Mouse (Mus musculus): ENCODE measurements around the gene Gm20695. TPM values are rescaled to one million over a fixed set of nuclear protein-coding genes. Genes with fewer than 3 reads are reported as not detected.

Gene Gm20695
- polyA plus RNA-seq, 1 experiment from 2014 or later = 1.6 TPM

DNA sequence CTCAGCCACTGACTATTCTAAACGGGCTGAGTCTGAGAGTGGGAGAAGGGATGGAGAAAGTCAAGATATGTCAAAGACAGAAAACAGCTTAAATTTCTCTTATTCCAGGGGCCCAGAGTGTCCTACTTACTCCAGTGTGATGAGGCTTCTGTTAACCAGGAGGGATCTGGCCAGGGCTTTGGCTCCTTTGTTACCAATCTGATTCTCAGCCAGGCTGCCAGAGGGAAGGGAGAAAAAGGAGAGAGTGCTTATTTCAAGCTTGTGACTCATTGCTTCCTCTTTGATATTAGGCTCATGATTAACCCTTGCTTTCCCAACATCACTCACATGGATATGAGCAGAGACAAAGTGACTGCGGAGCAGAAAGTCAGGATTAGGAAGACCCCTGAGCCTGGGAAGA, 74.8 kb downstream of the Gm20695 start:
- Histone ChIP-seq H3K9ac (no peak overlapping the region), H3K27me3 (no peaks in the 10 kb centered on the region), H3K9me3 (no peaks in the 10 kb centered on the region), H3K4me1 (replicated peaks) (no peaks in the 10 kb centered on the region), H3K4me2 (no peak overlapping the region), H3K4me3 (no peak overlapping the region), H3K27ac (replicated peaks) (no peak overlapping the region), H3K36me3 (no peaks in the 10 kb centered on the region)
- no peak for ATAC-seq (ENCODE audit: low FRiP score, low read depth)
- WGBS = 79% methylated on average over 2 of the region's 2 CpGs

DNA sequence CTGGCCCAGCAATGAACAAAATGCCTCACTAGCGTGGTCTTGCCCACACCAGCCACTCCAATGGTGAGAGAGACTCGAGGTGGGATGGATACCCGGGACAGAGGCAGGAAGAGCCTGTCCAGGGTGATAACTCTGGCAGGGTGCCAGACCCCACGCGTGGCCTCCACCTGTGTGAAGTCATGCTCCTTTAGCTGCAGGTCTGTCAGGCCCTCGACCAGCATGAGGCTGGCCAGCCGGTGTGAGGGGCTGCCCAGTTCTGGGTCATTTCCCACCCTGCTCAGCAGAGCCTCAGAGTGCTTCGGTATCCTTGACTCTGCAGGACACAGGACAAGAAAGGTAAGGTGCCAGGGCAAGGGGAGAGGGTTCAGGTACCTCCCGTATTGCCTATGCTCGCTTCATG, 80.5 kb downstream of the Gm20695 start:
- H3K9me3 ChIP-seq = no peaks in the 10 kb centered on the region
- no peaks in the 10 kb centered on the region for H3K36me3 ChIP-seq
- ATAC-seq (ENCODE audit: low FRiP score, low read depth) = no peak
- no peak overlapping the region for H3K9ac ChIP-seq
- no peak overlapping the region for H3K27ac ChIP-seq (replicated peaks)
- no peak overlapping the region for H3K4me3 ChIP-seq
- H3K4me2 ChIP-seq = no peak overlapping the region
- H3K4me1 ChIP-seq (replicated peaks) = no peaks in the 10 kb centered on the region
- no peaks in the 10 kb centered on the region for H3K27me3 ChIP-seq
- WGBS = 84% methylated on average over 10 of the region's 10 CpGs

DNA sequence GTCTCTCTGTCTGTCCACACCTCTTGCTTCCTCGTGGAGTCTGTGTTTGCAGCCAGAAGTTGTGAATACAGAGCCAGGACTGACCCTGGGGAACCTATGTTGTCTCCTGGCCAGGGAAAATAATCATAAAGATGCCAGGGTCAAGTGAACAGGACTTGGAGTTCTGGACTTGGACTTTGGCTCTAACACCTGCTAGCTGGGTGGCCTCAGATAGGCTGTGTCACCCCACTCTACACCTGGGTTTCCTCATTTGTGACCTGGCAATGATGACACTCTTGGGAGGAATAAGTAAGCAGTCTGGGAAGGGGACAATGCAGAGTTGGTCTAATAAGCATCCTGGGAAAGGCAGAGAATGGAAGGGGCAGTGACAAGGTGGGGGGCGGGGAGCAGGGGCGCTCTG, 81.1 kb downstream of the Gm20695 start:
- no peaks in the 10 kb centered on the region for H3K9me3 ChIP-seq
- no peaks in the 10 kb centered on the region for H3K4me1 ChIP-seq (replicated peaks)
- no peak overlapping the region for H3K9ac ChIP-seq
- no peak overlapping the region for H3K4me3 ChIP-seq
- WGBS = 81% methylated on average over 3 of the region's 3 CpGs
- no peak for ATAC-seq (ENCODE audit: low FRiP score, low read depth)
- no peaks in the 10 kb centered on the region for H3K36me3 ChIP-seq
- no peak overlapping the region for H3K4me2 ChIP-seq
- H3K27ac ChIP-seq (replicated peaks) = no peak overlapping the region
- no peaks in the 10 kb centered on the region for H3K27me3 ChIP-seq

Small RNA genes within 50 kb of the gene (microRNA-seq; reads per million reads assigned to microRNA genes)
- not detected for gene Gm23493

Other genes starting within 250 kb of the Gm20695 start
- not detected in 2 replicates for gene Mefv, start 166.6 kb upstream of the Gm20695 start, polyA plus RNA-seq (2015; fragmentation: Nextera tagmentation; extraction: Ambion mirVana)
- gene Zfp263, start 140.6 kb upstream of the Gm20695 start, polyA plus RNA-seq (2015; fragmentation: Nextera tagmentation; extraction: Ambion mirVana) = 46.7 and 47.5 TPM in 2 replicates
- gene Olfr15, start 53.8 kb upstream of the Gm20695 start, polyA plus RNA-seq (2015; fragmentation: Nextera tagmentation; extraction: Ambion mirVana) = not detected in 2 replicates
- 2.3 and 2.8 TPM in 2 replicates for gene Zfp174, start 37.4 kb upstream of the Gm20695 start, polyA plus RNA-seq (2015; fragmentation: Nextera tagmentation; extraction: Ambion mirVana)
- gene Naa60, start 12.3 kb upstream of the Gm20695 start, polyA plus RNA-seq (2015; fragmentation: Nextera tagmentation; extraction: Ambion mirVana) = 93.0 and 102 TPM in 2 replicates
- 14.8 and 14.9 TPM in 2 replicates for gene Zfp597, start 87 bp upstream of the Gm20695 start, polyA plus RNA-seq (2015; fragmentation: Nextera tagmentation; extraction: Ambion mirVana)
- 13.3 and 18.1 TPM in 2 replicates for gene 1700037C18Rik, start 24.0 kb downstream of the Gm20695 start, polyA plus RNA-seq (2015; fragmentation: Nextera tagmentation; extraction: Ambion mirVana)
- 37.7 and 38.2 TPM in 2 replicates for gene Cluap1, start 24.2 kb downstream of the Gm20695 start, polyA plus RNA-seq (2015; fragmentation: Nextera tagmentation; extraction: Ambion mirVana)
- gene Nlrc3, start 92.0 kb downstream of the Gm20695 start, polyA plus RNA-seq (2015; fragmentation: Nextera tagmentation; extraction: Ambion mirVana) = 0.92 and 0.93 TPM in 2 replicates
- 27.4 and 31.3 TPM in 2 replicates for gene Slx4, start 119.1 kb downstream of the Gm20695 start, polyA plus RNA-seq (2015; fragmentation: Nextera tagmentation; extraction: Ambion mirVana)
- gene Dnase1, start 152.3 kb downstream of the Gm20695 start, polyA plus RNA-seq (2015; fragmentation: Nextera tagmentation; extraction: Ambion mirVana) = 4.3 and 7.8 TPM in 2 replicates
- 52.4 and 54.4 TPM in 2 replicates for gene Trap1, start 193.2 kb downstream of the Gm20695 start, polyA plus RNA-seq (2015; fragmentation: Nextera tagmentation; extraction: Ambion mirVana)

All from hindbrain, embryonic 15.5 days (tissue).